Mouse (Mus musculus) activated CD4-positive, CD25-positive, alpha-beta regulatory T cell, adult 4 months (primary cell): Measurements from ENCODE around the gene Rheb. TPM values are rescaled to one million over a fixed set of nuclear protein-coding genes. Genes with fewer than 3 reads are reported as not detected.
"Not testable (repeated sequence)": the region's sequence is repeated elsewhere in the genome, so short reads cannot be mapped to it uniquely, and the experiment has no call there.

ENCODE experiments used
- ATAC-seq: one replicate; pipeline ENCODE4 v1.8.0; 2017
- polyA plus RNA-seq, 2 experiments: library from polyadenylated mRNA; unstranded; fragments of 100-300 nt; shearing (Covaris generic); gene quantifications; one replicate each; pipeline ENCODE4 v1.2.1; 2017

Rheb gene
- polyA plus RNA-seq: 10 to 100 TPM; 88.1 to 96.5 TPM

GRCm38 (mm10) chr5:24842274-24843102 lies at the start of gene Rheb:
Rheb (minus strand) TSS chr5:24842624.
- ATAC-seq: peak; percentile 91

GRCm38 (mm10) chr5:24889860-24890259 lies 47.4 kb upstream of the Rheb start:
- no peak for ATAC-seq

- peak; percentile 82 for ATAC-seq
Observed at GRCm38 (mm10) chr5:24888874-24889591, 46.6 kb upstream of the Rheb start.

DNA sequence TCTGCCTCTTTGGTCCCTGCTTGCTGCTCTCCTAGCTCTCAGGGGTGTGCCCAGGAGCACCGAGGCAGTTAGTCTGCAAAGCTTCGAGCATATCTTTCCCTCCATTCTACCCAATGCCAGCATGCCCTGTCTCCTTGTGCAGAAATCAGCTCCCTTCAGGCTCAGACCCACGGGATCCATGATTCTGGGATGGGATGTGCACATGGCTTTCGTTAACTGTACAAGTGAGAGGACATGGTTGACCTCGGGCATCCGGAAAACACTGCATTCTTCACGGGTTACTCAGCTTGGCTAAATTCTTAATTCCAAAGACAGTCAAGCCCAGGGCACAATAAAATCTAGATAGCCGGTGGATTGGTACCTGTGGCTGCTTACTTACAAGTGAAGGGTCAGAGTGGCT lies 44.8 kb upstream of the Rheb start:
- ATAC-seq: no peak

DNA sequence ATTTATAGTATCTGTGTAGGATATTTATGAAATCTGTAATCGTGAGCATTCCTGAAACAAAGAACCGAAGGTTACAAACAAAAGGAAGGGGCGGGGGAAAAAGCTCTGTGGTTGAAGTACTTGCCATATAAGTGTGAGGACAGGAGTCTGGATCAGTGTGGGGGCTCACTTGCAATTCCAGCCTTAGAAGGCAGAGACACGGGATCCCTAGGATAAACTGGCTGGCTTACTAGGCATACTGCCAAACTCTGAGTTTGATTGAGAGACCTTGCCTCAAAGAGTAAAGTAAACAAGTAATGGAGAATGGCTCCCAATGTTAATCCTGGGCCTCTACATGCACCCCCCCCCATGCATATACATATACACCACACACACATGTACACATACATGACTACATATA lies 36.3 kb upstream of the Rheb start:
- no peak for ATAC-seq

GRCm38 (mm10) chr5:24877836-24878624 lies 35.6 kb upstream of the Rheb start:
- no peak for ATAC-seq

DNA sequence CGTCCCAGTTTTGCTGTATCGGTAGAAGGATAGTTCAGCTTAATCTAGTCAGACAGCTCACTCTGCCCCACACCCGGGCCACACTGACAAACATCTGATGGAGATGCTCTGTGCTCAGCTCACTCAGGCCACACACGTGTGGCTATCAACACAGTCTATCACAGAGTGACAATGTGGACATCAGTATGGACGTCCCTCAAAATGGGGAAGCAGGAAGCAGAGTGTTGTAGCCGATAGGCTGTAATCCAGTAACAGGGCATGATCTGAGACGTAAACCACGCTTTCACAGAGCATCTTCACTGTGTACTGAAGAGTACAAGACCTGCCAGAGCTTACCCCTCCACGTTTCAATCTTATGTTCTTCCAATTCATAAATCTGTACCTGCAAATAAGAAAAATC lies 34.2 kb upstream of the Rheb start:
- ATAC-seq: no peak

GRCm38 (mm10) chr5:24874111-24874510 lies 31.7 kb upstream of the Rheb start:
- no peak for ATAC-seq

GRCm38 (mm10) chr5:24873221-24873620 lies 30.8 kb upstream of the Rheb start:
- ATAC-seq: no peak

- no peak for ATAC-seq
Observed at GRCm38 (mm10) chr5:24871276-24871675, 28.9 kb upstream of the Rheb start.

- no peak for ATAC-seq
Observed at GRCm38 (mm10) chr5:24869796-24870289, 27.4 kb upstream of the Rheb start.

- no peak for ATAC-seq
Observed at GRCm38 (mm10) chr5:24863804-24864203, 21.4 kb upstream of the Rheb start.

DNA sequence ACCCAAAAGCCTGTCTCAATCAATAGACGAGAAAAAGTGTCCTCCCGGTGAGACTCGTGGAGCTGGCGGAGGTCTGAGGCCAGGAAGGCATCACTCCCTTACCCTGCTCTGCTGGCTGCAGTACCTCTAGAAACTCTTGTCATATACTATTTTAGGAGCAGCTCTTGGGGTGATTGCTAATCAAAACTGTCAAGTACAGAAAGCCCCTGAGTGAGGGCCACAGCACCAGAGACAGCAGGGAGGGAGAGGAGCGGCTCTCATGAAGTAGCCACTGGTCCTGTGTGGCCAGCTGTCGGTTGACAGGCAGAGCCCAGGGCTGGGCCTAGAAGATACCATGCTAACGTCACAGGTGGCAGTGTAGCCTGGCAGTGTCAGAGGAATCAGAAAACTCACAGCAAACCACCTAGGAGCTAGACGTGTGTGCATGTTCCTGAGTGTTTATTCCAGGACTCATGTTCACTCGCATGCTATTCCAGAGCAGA lies 19.1 kb upstream of the Rheb start:
- no peak for ATAC-seq

DNA sequence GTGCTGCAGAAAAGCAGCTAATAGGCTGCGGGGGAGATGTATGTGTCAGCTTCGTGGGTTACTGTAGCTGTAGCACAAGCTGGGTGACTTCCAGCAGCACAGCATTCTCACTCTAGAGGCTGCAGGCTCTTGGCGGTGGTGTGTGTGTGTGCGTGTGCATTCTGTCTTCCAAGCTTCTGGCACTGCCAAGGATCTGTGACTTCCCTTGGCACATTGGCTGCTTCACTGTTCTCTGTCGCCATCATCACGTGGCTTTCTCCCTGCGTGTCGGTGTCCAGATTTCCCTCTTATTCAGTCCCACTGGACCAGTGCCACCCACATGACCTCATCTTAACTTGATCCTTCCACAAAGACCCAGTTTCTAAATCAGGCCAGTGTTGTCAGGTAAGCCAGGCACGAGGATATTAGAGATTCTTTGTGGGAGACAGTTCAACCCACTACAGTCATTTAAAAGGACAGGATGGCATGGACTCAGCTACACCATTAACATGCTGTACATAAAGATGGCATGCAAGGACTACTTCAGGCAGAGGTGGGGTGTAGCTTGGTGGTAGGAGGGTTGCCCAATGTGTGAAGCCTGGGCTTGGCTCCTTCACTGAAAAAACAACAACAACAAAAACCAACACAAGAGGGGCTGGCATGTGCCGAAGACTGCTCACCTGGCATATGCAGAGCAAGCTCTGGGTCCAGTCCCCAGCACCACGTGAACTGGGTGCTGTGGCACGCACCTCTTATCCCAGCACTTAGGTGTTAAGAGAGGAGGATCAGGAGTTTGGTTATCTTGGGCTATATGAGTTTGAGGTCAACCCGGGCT lies 18.4 kb upstream of the Rheb start:
- no peak for ATAC-seq

DNA sequence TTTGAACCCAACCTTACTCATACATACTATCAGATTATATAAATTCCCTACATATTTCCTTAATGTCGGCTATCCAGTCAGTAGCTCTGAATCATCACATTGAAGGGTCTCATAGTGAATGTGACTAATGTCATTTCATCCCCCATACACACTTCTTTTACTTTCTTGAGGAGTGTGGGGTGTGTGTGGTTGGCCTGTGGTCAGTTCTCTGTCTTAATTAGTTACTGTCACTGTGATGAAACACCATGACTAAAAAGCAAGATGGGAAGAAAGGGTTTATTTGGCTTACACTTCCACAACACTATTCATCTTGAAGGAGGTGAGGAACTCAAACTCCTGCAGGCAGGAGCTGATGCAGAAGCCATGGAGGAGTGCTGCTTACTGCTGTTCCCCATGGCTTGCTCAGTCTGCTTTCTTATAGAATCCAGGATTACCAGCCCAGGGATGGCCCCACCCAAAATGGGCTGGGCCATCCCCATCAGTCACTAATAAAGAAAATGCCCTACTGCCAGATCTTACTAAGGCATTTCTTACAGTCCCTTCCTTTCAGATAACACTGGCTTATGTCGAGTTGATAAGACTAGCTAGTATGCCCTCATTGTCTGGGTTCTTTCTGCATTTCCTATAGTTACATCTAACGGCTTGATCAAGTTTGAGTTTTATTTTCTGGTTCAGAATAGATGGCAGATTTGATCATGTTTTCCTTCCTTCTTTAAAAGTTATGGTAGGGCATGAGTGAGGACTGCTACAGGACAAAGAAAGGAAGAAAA lies 17.5 kb upstream of the Rheb start:
- no peak for ATAC-seq

DNA sequence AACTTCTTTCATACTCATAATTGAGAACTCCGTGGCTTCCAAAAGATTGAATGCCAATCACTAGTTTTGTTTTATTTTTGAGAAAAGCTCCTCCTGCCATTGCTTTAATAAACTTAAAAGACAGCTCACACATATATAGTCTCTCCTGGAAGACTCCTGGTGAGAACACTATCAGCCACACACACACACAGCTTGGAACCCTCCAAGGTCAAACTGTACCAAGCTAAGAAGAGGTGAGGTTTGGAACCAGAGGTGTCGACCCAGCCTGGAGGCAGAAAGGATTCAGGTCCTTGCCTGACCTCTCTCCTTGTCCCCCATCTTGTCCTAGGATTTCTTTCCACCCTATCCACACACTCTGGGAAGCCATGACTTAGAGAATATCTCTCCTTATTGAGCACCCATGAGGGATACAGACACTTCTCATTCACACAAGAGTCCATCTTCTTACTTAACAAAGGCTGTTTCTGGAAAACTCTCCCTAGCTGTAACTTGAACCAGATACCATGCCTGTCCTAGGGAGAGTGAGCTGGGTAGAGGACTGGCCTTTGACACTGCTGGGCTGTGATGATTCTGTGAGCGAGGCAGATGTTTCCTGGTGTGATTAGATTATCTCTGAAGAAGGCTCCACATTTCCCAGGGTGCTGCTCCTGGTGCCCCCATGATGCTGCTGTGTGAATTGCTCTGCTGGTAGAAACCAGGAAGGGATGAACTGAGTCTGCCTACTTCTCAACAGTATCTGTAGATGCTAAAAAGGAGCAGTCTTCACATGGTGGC lies 12.6 kb upstream of the Rheb start:
- no peak for ATAC-seq

- no peak for ATAC-seq
Observed at GRCm38 (mm10) chr5:24854256-24854655, 11.8 kb upstream of the Rheb start.

- ATAC-seq: not testable (repeated sequence)
Observed at GRCm38 (mm10) chr5:24848261-24848660, 5.8 kb upstream of the Rheb start.

GRCm38 (mm10) chr5:24843841-24844240 lies 1.4 kb upstream of the Rheb start:
- ATAC-seq: no peak

GRCm38 (mm10) chr5:24843103-24843475 lies 665 bp upstream of the Rheb start:
- ATAC-seq: no peak
